Mouse (Mus musculus) lung, postnatal 0 days (tissue): Measurements from ENCODE around the gene Gls2. TPM values are rescaled to one million over a fixed set of nuclear protein-coding genes. Genes with fewer than 3 reads are reported as not detected.
A peak's percentile ranks its signal among the peaks of the same experiment; 100 is the strongest.

Experiments
- ATAC-seq: fragments of 200-750 bp; cut with Nextera tagmentation; 2 replicates; pipeline ENCODE4 v1.8.0; 2017; ENCODE audit warnings: moderate library complexity
- DNase-seq: peaks from one replicate; pipeline ENCODE4 v3.0.0-alpha.2; 2016; ENCODE audit warnings: low spot score
- H3K27ac ChIP-seq: fragments of 300-500 bp; sonication (generic); 2 replicates; pipeline ENCODE4 v1.5.1; 2014; ENCODE audit warnings: antibody characterized with exemption, mild to moderate bottlenecking, low read length, mixed read lengths
- H3K27me3 ChIP-seq: fragments of 300-500 bp; sonication (generic); replicated peaks from 2 replicates; pipeline ENCODE4 v1.6.1; 2014; ENCODE audit warnings: low read length, mixed read lengths; ENCODE audit not compliant: insufficient read depth
- H3K36me3 ChIP-seq: fragments of 300-500 bp; sonication (generic); 2 replicates; pipeline ENCODE4 v1.6.1; 2014; ENCODE audit warnings: low read length, mixed read lengths; ENCODE audit not compliant: insufficient read depth
- H3K4me1 ChIP-seq: fragments of 300-500 bp; sonication (generic); 2 replicates; pipeline ENCODE4 v1.6.1; 2014; ENCODE audit warnings: antibody characterized with exemption, low read depth, low read length, mixed read lengths; ENCODE audit not compliant: insufficient read depth
- H3K4me2 ChIP-seq: fragments of 300-500 bp; sonication (generic); replicated peaks from 2 replicates; pipeline ENCODE4 v1.6.1; 2014; ENCODE audit warnings: low read depth, mild to moderate bottlenecking, low read length, moderate library complexity, mixed read lengths
- H3K4me3 ChIP-seq: fragments of 300-500 bp; sonication (generic); 2 replicates; pipeline ENCODE4 v1.5.1; 2014; ENCODE audit warnings: low read depth, low read length
- H3K9ac ChIP-seq: fragments of 300-500 bp; sonication (generic); replicated peaks from 2 replicates; pipeline ENCODE4 v1.6.1; 2014; ENCODE audit warnings: low read depth, mild to moderate bottlenecking
- H3K9me3 ChIP-seq: fragments of 300-500 bp; sonication (generic); 2 replicates; pipeline ENCODE4 v1.6.1; 2016; ENCODE audit warnings: low read length, mixed read lengths
- CTCF ChIP-seq: IDR thresholded peaks from 2 replicates; pipeline ENCODE4 v1.5.1; 2016; ENCODE audit warnings: antibody characterized with exemption, mild to moderate bottlenecking
- EP300 ChIP-seq: IDR thresholded peaks from 2 replicates; pipeline ENCODE4 v1.6.1; 2016; ENCODE audit warnings: antibody characterized with exemption, mild to moderate bottlenecking, control low read depth
- WGBS: fragments of 180-500 bp; shearing (Covaris S2); extraction: QIAGEN DNeasy Blood & Tissue Kit; methylation state at CpG from one replicate; pipeline ENCODE4 v1.1.7; 2014; 5-methylcytosine and 5-hydroxymethylcytosine counted together
- polyA plus RNA-seq: library from polyadenylated mRNA; unstranded; fragments of >200 nt; fragmentation: Nextera tagmentation; extraction: Ambion mirVana; gene quantifications from 2 replicates; pipeline ENCODE4 v1.2.1, GENCODE M21; 2015

The Gls2 gene
- polyA plus RNA-seq, 1 experiment from 2014 or later: 0.82 TPM

DNA sequence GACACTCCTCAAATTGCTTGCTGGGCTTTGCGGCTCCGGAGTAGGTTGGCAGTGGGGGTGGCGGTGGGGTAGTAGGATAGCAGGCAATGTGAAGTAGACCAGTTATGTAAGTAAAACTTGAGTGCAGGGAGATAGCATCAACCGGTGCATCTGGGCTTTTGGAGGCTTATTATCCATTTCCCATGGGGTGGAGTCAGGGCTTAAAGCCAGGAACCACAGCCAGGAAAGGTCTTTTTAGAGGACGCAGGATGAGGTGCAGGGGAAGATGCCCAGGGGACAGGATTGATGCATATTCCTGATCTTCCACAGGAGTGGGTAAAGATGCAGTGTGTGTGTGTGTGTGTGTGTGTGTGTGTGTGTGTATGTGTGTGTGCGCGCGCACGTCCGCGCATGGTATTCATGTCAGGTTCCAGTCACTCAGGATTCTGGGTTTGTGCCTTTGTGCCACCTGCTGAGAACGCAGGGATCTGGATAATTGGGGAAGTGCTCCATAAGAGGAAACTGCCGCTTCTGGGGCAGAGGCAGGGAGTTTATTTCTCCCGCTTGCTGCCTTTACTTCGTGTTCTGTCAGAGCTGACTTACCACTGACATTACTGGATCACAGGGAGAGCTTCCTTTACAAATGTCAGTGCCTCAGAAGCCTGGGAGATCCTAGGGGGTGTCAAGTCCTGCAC, 43.7 kb downstream of the Gls2 start:
- no peaks in the 10 kb centered on the region for H3K4me1 ChIP-seq
- no peak overlapping the region for H3K4me2 ChIP-seq
- no peak overlapping the region for H3K27ac ChIP-seq
- DNase-seq: peak; percentile 14
- no peaks in the 10 kb centered on the region for H3K9me3 ChIP-seq
- 75% methylated on average over 15 of the region's 15 CpGs for WGBS
- no peaks in the 10 kb centered on the region for H3K27me3 ChIP-seq
- TF ChIP-seq CTCF: no peak
- no peak for TF ChIP-seq EP300
- no peak overlapping the region for H3K4me3 ChIP-seq
- H3K9ac ChIP-seq: no peak overlapping the region
- no peaks in the 10 kb centered on the region for H3K36me3 ChIP-seq
- ATAC-seq: no peak

DNA sequence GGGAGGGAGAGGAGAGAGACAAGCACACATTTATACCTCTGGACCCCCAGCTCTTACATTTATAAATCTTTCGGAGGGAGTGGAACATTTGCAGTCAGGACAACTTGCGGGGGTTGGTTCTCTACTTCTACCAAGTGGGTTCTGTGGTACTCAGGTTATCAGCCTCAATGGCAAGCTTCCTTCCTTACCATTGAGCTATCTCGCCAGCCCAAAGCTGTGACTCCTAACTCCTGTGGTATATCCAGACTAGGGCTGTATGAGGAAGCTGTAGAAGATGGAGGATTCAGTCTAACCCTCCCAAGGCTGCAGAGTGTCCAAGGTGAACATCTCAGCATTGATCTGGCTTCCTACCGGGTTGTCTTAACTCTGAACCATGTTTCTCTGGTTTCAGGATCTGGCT, 44.9 kb downstream of the Gls2 start:
- ATAC-seq (no peak), DNase-seq (no peak)
- Histone ChIP-seq H3K9me3 (no peaks in the 10 kb centered on the region), H3K4me3 (no peak overlapping the region), H3K27me3 (no peaks in the 10 kb centered on the region), H3K36me3 (no peaks in the 10 kb centered on the region), H3K4me1 (no peaks in the 10 kb centered on the region), H3K9ac (no peak overlapping the region), H3K4me2 (no peak overlapping the region), H3K27ac (no peak overlapping the region)
- WGBS: 87% methylated on average over 4 of the region's 4 CpGs
- TF ChIP-seq CTCF (no peak), EP300 (no peak)

DNA sequence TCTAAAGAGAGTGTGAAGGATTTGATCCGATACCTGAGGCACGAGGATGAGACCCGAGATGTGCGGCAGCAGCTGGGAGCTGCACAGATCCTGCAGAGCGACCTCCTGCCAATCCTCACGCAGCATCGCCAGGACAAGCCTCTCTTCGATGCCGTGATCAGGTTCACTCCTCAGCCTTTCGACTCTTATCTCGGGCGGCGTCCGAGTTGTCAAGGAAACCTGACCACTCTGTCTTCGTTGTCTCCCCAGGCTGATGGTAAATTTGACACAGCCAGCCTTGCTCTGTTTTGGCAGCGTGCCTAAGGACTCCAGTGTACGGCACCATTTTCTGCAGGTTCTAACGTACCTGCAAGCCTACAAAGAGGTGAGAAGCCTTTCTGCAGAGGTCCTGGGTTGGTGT, 45.9 kb downstream of the Gls2 start:
- H3K4me3 ChIP-seq: no peak overlapping the region
- H3K9ac ChIP-seq: no peak overlapping the region
- H3K4me1 ChIP-seq: no peaks in the 10 kb centered on the region
- 76% methylated on average over 18 of the region's 18 CpGs for WGBS
- DNase-seq (no peak), ATAC-seq (no peak)
- H3K9me3 ChIP-seq: no peaks in the 10 kb centered on the region
- no peaks in the 10 kb centered on the region for H3K36me3 ChIP-seq
- H3K27ac ChIP-seq: no peak overlapping the region
- no peaks in the 10 kb centered on the region for H3K27me3 ChIP-seq
- no peak for TF ChIP-seq EP300
- no peak for TF ChIP-seq CTCF
- H3K4me2 ChIP-seq: no peak overlapping the region

DNA sequence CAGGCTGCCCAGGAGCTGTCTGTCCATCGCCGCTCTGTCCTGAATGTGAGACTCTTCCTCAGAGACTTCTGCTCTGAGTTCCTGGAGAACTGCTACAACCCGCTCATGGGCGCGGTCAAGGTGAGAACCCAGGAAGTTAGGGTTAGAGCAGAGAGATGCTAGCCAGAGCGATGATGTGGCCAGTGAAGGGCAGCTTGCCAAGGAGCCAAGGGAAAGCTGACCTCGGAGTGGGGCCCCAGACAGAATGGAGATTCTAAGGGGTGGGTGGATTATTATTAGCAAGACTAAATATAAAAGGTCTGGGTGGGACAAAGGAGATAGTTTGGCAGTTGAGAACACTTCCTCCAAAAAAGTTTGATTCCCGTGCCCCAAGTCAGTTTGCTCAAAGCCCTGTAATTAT, 49.0 kb downstream of the Gls2 start:
- H3K9me3 ChIP-seq: no peaks in the 10 kb centered on the region
- no peak overlapping the region for H3K4me3 ChIP-seq
- no peak overlapping the region for H3K27ac ChIP-seq
- no peak overlapping the region for H3K9ac ChIP-seq
- no peaks in the 10 kb centered on the region for H3K27me3 ChIP-seq
- 86% methylated on average over 8 of the region's 8 CpGs for WGBS
- no peak overlapping the region for H3K4me2 ChIP-seq
- ATAC-seq (no peak), DNase-seq (no peak)
- H3K36me3 ChIP-seq: no peaks in the 10 kb centered on the region
- TF ChIP-seq CTCF: no peak
- H3K4me1 ChIP-seq: no peaks in the 10 kb centered on the region

DNA sequence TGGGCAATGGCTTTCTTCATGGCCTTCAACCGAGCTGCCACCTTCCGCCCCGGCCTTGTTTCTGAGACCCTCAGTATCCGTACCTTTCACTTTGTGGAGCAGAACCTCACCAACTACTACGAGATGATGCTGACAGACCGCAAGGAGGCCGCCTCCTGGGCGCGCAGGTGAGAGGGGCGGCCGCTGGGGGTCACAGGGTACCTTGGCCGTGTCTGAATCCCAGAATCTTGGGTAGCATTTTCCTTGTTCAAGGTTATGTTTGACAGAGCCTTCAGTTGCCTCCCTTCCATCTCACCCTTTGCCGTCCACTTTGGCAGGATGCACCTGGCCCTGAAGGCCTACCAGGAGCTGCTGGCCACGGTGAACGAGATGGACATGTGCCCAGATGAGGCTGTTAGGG, 49.9 kb downstream of the Gls2 start:
- no peak for ATAC-seq

DNA sequence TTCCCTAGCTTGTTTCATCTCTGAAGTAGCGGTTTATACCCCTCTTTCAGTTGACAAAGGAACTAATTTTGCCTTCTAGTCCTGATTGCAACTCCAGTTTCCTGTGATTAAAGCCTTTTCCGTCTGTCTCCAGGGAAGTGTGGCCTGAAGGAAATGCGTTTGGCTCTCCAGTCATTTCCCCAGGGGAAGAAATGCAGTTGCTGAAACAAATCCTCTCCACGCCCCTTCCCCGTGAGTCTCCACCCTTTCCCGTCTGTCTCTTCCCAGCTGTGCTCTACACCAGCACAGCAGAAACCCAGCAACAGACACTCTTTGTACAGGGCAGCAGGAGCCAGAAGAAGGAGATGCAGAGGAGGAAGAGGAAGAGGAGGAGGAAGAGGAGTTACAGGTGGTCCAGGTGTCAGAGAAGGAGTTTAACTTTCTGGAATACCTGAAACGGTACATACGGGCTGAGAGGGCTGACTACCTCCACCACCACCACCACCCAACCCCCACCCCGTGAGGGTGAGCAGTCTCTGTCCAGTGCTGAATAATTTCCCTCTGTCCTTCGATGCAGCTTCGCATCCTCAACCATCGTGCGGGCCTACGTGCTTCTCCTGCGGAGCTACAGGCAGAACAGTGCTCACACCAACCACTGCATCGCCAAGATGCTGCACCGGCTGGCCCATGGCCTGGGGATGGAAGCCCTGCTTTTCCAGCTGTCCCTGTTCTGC, 52.9 kb downstream of the Gls2 start:
- Histone ChIP-seq H3K9ac (no peak overlapping the region), H3K36me3 (peaks cover 6% of the 10 kb centered on the region), H3K27ac (peak overlapping the region; percentile 82), H3K4me2 (peak overlapping the region; percentile 47), H3K9me3 (no peaks in the 10 kb centered on the region), H3K4me1 (no peaks in the 10 kb centered on the region), H3K27me3 (no peaks in the 10 kb centered on the region), H3K4me3 (peak overlapping the region; percentile 26)
- DNase-seq (peak; percentile 76), ATAC-seq (peak; percentile 89)
- TF ChIP-seq EP300 (peak; percentile 76), CTCF (no peak)
- WGBS: 73% methylated on average over 17 of the region's 17 CpGs

More for the DNA sequence above, 49.9 kb downstream of the Gls2 start:
- Histone ChIP-seq H3K4me2 (no peak overlapping the region), H3K4me1 (no peaks in the 10 kb centered on the region), H3K36me3 (no peaks in the 10 kb centered on the region), H3K27ac (no peak overlapping the region), H3K4me3 (no peak overlapping the region), H3K27me3 (no peaks in the 10 kb centered on the region), H3K9me3 (no peaks in the 10 kb centered on the region), H3K9ac (no peak overlapping the region)
- 91% methylated on average over 15 of the region's 15 CpGs for WGBS
- DNase-seq: no peak
- TF ChIP-seq EP300: no peak
- no peak for TF ChIP-seq CTCF
